Mouse (Mus musculus) heart, postnatal 36 days (tissue): ENCODE results near the gene Dbil5. TPM values are rescaled to one million over a fixed set of nuclear protein-coding genes. Genes with fewer than 3 reads are reported as not detected.
"Not testable (repeated sequence)": the region's sequence is repeated elsewhere in the genome, so short reads cannot be mapped to it uniquely, and the experiment has no call there.

ENCODE experiments used
- DNase-seq, 2 experiments: peaks; one replicate each; pipeline ENCODE4 v3.0.0; 2021 to 2022
- intact Hi-C: fragments of 180-260 bp; cut with DNase I; formaldehyde crosslinking; loops from one replicate; pipeline ENCODE4 v1.15.1; 2025
- total RNA-seq, 2 experiments: library from RNA; stranded (reverse); gene quantifications; 2 replicates each; pipeline ENCODE4 v1.2.3; 2021

The Dbil5 gene
- total RNA-seq, result under 1 TPM in 1 of 2 experiments, not detected in 1; 0.49 TPM

DNA sequence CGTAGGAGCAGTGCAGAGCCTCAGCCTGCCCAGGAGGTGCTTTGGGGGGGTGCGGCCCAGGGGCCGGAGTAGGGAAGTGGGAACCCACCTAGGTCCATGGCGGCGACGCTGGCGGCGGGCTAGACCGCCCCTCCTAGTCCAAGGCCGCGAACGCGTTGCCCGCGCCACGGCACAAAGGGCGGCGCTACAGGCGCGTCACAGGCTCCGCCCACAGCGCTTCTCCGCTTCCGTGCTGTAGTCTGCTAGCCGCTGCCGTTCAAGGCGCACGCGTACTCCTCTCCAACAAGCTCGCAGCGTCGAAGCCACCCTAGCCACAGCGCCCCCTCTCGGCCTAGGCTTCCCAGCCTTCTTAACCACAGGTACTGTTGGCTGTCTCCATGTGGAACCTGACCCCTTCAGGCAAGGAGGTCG is at the start of gene Dbil5, which contains the start of gene Gemin4:
TSS of gene Dbil5 (plus strand) at position 219 of the 411 bp plus-strand sequence.
TSS of gene Gemin4 (minus strand) at position 275 of the 411 bp plus-strand sequence.
- peak; percentile 95 to 97 for DNase-seq
- intact Hi-C loops, result loop anchor here (2.0 kb wide), 2 partner anchors 25 to 39 kb away; partner anchors contain the start of genes Fam57a, Glod4, Mrm3 and Vps53

DNA sequence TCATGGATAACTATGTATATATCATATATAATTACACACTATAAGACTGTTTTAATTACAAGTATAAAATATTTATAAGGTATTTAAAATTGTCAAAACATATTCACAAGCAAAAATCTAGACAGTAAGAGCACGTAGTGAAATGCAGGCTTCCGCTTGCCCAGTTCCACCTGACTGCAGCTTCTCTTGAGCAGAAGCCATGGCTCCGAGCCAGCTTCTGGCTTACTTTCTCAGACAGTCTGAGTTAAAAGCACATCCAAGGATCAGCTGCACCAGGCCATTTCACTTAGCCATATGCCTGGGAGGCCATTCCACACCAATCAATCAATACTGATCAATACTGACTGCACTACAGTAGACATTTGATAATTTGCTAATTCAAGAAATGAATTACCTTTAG is 48.4 kb upstream of the Dbil5 start:
- intact Hi-C loops, result loop anchor here (5.0 kb wide), 1 partner anchor 37 kb away; no protein-coding TSS in a partner anchor
- DNase-seq, result no peak

DNA sequence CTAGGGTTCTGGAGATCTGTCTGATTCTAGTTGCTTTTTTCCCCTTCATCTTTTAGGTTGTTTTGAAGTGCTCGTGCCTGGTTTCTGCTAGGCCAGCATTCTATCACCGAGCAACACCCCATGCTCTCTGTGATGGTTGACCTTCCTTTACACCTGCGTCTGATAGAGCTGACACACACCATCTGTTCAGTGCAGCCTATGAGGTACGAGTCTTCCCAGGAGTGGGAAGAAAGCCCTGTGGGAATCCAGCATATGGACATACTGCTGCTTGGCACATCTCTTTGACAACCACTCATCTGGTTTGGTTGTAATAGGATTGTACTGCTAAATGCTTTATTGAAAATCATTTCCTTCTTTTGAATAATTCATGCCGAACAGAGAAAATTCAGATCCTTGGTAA is 47.2 kb upstream of the Dbil5 start:
- no peak for DNase-seq
- intact Hi-C loops, result no loop called here

DNA sequence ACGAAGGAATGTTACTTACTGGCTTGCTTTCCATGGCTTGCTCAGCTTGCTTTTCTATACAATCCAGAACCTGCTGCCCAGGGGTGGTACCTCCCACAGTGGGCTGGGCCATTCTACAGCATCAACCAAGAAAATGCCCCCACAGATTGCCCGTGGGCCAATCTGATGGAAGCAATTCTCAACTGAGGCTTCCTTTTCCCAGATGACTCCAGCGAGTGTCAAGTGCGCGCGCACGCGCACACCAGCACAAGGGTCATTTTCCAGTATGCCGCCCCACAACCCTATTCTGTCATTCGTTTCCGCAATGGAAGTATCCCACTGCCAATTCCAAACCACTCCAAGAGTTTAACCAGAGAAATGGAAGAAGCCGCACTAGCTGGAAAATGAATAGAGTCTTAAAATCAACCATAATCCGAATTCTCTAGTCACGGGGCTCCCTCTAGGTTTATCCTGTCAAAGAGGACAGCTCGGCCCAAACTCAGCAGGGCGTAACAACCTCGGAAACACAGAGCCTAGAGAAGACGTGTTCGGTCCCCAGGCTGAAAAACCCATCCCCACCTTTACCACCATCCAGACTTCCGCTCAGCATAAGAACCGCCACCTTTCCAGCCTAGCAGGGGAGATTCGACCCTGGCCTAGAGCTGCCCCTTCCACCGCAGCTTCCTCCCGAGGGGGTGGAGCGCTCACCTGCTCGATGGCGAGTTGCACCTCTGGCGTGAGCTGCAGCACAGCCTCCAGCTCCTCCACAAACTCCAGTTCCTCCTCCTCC is 38.5 kb upstream of the Dbil5 start:
- no peak for DNase-seq
- intact Hi-C loops, result loop anchor here (2.0 to 5.0 kb wide), 2 partner anchors 38 to 228 kb away; partner anchors contain the start of genes Dbil5, Gemin4 and Timm22

DNA sequence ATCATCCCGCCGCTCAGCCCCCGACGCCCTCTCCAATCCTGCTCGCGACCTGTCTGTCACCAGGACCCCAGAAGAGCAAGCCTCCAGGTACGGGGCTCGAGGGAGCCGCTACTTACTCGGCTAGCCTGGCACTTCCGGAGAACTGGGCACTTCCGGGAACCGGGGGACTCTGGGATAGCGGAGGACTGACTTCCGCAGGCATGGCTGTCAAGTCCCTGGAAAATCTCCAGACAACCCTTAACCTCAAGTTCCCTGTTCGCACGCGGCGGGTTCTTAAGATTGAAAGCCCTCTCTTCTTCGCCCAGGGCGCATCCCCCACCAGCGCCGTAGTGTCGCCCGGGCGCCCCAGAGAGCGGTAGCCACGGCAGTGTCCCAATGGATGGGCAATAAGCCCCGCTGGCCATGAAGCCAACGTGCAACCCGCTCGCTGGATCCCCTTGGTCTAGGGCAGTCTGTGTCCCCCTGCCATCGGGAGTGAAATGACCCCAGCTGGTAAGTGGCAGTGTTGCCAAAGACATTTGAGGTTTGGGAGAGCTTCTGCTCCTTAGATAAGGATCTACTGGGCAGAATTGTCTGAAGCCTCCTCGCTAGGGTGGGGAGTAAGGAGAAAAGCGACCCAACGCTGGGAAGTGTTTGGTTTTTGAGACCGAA is 37.8 kb upstream of the Dbil5 start, which contains the start of the genes Vps53 and Fam57a:
TSS of gene Vps53 (minus strand) at position 153 of the 651 bp plus-strand sequence.
TSS of gene Fam57a (plus strand) at position 177 of the 651 bp plus-strand sequence.
- DNase-seq, result peak; percentile 89 to 91
- intact Hi-C loops, result loop anchor here (2.0 to 5.0 kb wide), 2 partner anchors 37 to 228 kb away; partner anchors contain the start of genes Dbil5, Gemin4 and Timm22

DNA sequence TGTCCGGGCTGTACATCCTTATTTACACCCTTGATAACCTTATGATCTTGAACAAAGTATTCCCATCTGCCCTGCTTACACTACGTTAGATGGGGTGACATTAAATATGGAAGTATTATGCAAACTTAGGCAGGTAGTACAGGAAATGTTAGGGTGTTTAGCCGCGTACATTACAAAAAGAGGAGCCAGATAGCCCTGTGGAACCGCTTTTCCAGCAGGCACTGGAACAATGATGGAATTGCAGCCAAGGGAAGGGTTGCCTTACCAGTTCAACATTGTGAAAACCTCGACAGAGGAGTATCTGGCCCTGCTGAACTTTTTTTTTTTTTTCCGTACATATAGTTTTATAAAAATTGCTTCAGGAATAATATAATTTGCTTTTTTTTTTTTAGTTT is 37.3 kb upstream of the Dbil5 start:
- no peak for DNase-seq
- intact Hi-C loops, result no loop called here

DNA sequence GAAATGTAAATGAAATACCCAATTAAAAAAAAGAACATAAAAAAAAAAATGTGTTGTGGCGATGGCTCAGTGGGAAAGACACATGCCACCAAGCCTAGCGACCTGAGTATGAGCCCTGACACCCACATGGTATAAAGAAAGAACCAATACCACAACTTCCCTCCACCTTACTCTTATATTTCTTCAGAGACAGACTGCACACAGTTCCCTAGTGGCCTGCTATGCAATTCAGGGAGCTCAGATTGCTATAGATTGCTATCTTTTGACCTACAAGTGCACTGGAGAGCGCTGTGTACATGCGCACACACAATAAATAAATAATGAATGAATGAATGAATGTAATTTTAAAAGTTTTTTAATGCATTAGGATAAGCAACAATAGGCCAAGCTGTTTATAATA is 33.7 kb upstream of the Dbil5 start:
- no peak for DNase-seq
- intact Hi-C loops, result no loop called here

DNA sequence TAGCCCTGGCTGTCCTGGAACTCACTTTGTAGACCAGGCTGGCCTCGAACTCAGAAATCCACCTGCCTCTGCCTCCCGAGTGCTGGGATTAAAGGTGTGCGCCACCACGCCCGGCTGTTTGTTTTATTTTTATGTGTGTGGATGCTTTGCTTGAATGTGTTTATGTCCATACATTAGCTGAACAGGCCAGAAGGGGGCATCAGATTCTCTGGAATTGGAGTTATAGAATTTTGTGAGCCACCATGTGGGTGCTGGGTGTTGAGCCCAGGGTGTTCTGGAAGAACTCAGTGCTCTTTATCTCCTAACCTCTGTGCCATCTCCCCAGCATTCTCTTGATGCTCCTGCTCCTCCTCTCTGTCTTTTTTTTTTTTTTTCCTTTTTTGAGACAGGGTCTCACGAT is 30.5 kb upstream of the Dbil5 start:
- DNase-seq, result no peak
- intact Hi-C loops, result no loop called here

DNA sequence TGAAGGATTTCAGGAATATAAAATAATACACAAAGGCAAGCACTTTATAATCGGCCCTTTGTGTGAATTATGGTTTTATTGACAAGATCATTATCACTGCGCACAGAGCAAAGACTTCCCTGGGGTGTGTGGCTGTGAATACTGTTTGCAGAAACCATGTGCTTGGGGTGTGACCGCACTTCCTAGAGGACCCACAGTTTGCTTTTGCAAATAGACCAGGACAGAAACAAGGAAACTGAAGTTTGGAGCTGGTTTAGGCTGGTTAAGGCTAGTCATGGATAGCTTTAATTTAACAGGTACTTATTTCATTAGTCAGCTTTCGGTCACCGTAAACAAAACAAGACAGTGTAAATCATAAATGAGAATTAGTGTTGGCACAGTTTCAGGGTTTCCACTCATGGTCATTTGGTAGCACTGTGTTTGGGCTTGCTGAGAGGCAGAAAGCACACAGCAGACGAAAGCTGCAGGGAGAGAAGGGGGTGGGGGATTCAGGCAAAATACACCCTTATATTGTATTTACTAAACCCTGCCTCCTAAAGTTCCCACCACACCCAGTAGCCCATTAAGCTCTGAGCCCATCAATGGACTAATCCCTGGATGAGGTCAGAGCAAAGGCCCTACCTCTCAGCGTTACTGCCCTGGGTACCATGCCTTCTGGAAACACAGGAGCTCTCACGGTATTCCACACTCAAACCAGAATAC is 21.0 kb upstream of the Dbil5 start:
- intact Hi-C loops, result no loop called here
- DNase-seq, result no peak

DNA sequence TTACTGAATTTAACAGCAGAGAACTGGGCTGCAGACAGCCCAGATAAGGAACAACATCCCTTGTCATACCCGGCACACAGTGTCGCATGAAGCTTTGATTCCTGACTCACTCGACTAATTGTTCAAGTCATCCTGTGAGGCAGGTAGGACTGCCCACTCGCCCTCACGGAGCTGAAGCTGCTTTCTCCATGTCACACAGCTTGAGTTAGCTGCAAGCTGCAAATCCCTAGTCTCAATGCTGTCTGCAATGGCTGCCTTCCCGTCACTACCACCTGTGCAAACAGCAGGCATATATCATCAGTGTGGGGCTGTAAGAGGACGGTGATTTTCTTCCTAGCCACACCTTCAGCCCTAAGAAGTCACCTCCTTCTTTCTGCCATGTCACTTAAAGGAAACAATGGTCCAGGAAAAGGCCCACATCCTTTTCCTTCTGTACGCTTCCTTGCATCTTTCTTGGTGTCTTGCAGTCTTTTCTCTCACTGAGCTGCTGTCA is 20.4 kb upstream of the Dbil5 start:
- intact Hi-C loops, result no loop called here
- DNase-seq, result no peak

DNA sequence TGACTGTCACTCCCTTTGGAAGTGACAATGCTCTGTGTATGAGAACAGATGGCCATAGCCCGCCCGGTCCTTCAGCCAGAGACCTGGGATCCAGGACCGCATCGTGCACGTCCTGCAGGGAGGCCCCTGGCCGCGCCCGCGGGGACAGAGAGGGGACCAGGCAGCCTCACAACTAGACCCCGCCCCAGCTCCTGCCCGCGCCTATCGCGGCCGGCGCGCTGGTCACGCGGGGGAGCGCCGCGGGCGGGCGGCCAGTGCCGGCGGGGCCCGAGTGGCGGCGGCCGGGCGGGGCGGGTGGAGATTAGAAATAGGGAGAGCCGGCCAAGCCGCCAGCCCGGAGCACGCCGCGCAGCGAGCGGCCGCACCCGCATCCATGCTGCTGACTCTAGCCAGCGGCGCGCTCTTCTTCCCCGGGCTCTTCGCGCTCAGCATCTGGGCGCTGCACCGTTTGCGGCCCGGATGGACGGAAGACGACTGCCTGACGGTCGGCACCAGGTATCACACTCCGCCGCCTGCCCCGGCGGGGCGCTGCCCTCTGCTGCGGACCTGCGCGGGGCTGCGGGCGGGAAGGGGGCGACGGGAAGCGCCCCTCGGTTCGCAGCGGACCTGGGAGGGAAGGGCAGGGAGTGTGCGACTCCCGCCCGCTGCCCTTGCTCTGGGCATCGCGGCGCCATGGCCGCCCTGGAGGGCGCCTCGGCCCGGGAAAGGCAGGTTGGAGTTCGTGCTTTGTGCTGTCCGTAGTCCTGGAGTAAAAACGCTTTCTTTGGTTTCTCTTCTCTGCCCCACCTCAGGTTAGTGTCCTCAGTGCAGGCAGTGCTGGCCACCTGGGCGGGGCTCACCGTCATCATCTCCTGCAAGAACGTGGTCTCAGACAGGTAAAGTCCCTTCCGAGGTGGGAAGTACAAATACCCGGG is 15.4 kb upstream of the Dbil5 start:
- intact Hi-C loops, result no loop called here

DNA sequence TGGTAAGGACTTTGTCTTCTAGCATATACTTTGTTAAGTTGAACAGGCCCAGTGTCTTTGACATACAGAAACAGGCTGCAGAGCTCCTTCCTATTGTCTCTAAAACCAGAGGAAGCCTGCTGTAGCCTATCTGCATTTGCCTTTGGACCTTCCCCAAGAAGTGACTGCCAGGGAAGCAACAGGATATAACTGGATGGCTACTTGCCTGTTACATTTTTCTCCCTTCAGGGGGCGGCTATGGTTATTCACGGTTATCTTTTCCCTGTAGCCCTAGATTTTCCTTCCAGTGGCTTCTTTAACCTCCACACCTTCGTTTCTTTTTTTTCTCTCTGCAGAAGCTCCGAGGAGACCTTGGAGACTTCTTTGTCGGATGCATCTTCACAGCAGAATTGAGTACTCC is 10.6 kb upstream of the Dbil5 start:
- intact Hi-C loops, result no loop called here
- no peak for DNase-seq

More for the DNA sequence above, 15.4 kb upstream of the Dbil5 start:
- DNase-seq, result peak; percentile 88 to 90

DNA sequence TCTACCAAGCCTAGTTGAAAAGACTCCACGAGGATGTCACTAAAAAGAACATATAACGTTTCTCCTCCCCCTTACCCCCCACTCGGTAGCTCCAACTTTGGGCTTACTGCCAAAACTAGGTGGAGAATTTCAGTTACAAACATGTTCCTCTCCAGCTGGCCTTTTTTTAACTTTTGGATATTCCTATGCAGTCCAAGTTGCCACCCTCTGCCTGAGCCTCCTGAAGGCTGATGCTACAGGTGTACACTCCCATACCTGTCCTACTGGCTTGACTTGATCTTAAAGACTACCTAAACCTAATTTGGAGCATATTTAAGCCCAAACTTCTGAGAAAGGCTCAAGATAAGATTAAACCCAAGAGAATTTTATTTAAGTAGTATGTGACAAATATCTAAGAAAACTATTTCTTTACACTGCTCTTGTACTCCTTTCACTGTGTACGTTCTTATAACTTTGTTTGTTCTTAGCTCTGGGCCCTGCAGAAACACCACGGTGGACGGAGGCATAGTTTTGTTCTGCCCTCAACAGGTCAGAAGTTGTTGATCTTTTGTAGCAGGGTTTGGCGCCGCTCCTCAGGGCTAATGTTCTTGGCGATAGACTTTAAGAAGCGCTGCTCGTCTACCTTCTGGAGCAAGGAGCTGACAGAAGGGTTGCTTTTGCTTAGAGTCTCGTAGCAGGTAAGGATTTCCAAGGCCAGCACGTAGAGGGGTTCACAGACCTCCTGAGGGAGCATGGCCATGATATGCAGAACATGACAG is 7.0 kb upstream of the Dbil5 start:
- intact Hi-C loops, result no loop called here

DNA sequence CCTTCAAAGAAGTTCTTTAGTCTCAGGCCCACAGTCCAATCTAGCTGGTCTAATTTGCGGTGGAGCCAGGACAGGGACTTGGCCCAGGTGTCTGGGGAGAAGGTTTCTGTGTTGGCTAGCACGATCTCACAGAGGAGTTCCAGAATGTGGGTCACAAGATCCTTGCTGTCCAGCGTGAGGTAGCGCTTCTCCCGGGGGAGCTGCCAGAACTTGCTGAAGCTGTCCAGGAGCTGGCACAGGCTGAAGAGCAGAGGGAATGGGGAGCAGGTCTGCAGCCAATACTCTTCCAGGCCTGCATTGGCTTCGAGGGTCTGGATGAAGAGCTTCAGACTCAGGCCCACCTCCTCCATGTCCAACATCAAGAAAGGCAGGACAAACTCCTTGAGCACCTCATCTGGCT is 5.8 kb upstream of the Dbil5 start:
- DNase-seq, intact Hi-C loops: not testable (repeated sequence)

More for the DNA sequence above, 7.0 kb upstream of the Dbil5 start:
- DNase-seq, result no peak

DNA sequence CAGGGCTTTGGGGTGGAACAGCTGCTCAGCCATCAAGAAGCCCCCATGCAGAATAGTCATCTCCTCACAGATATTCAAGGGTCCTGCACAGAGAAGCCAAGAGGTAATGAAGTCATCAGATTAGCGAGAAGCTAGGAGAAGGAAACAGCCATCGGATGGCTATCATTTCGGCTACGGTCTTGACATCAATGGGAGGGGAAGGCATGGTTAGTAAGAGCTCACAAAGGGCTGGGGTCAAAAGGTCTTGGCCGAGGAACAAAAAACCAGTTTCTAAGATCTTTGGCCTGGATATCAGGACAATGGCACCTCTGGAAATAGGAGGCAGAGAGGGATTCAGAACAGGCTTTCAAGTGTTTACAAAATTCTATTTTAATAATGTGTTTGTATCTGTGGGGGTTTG is 3.6 kb upstream of the Dbil5 start:
- no peak for DNase-seq
- intact Hi-C loops, result no loop called here

DNA sequence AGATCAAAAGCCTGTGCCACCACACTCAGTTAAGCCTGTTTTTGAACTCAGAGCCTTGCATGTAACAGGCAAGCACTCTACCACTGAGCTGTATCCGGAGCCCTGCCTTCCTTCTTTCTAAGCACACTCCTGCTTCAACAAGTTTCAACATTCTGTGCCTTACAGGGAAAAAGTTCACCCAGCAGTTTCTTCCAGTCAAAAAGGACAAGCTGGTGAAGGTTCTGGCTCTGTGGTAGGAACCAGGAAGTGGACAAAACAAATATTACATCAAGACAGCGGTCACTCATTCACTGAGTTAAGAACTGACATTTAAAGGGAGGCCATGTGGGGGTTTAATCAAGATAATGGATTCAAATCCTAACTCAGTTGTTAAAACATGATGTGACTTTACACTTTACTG is 2.4 kb upstream of the Dbil5 start:
- DNase-seq, result no peak
- intact Hi-C loops, result no loop called here

DNA sequence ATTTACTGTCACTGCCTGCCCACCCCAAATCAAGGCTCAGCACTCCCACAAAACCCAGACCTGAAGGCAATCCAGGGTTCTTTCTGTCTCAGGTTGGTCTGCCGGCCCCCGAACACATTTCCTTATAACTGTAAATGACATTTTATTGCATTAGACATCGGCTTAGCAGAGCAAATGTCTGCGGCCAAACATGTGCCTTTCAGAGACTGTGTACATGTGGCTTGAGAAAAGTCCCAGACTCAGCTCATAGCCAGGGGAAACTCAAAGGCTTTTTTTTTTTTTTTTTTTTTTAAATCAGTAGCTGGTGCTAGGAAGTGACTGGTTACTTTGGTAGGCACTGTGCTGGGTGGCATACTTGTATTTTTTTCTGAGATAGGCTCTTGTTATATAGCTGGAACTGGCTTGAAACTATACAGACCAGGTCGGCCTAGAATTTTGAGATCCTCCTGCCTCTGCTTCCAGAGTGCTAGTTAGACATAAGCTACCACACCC is 1.3 kb upstream of the Dbil5 start:
- no peak for DNase-seq
- intact Hi-C loops, result loop anchor here (2.0 kb wide), 2 partner anchors 27 to 37 kb away; partner anchors contain the start of genes Fam57a, Glod4, Mrm3 and Vps53

DNA sequence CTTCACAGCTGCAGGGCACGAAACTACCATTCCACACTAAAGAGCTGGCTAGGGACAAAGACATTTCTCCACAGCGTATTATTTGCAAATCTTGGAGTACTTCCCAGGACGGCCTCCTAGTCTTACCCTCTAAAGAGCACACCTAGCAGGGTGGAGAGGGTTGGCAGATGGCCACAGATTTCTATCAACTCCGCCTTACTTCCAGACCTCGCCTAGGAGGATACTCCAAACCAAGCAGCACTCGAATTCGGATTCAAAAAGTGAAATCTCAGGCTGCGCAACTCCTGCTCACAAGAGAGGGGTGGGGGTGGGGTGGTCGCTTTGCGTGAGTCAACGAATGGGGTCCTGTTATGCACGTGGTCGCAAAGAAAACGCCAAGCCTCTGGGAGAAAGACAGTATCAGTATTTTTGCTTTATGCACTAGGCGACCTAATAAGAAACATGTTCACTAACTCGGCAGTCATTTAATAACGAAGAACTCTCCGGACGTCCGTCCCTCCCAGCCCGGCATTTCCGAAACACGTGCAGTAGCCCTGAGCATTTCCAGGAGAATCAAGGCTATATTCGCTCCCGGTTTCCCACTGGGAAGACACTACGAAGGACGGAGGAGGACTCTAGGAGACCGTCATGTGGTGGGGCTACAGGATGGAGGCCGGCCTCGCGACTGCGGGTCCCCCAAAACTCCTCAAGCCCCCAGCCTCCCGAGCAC is 573 bp upstream of the Dbil5 start:
- intact Hi-C loops, result loop anchor here (2.0 kb wide), 2 partner anchors 26 to 38 kb away; partner anchors contain the start of genes Fam57a, Glod4, Mrm3 and Vps53
- DNase-seq, result peak; percentile 34 to 52
